Mouse (Mus musculus) 416B (cell line): ENCODE measurements around the gene Phkg2.
A peak's percentile ranks its signal among the peaks of the same experiment; 100 is the strongest.

ENCODE experiments used
- DNase-seq: peaks from one replicate; pipeline ENCODE4 v3.0.0; 2011; ENCODE audit warnings: low read depth

Phkg2 gene

GRCm38 (mm10) chr7:127602903-127603302, 29.8 kb downstream of the Phkg2 start:
- DNase-seq: no peak

- no peak for DNase-seq
Measured at GRCm38 (mm10) chr7:127604256-127604655, 31.1 kb downstream of the Phkg2 start.

GRCm38 (mm10) chr7:127607150-127607549, 34.0 kb downstream of the Phkg2 start:
- no peak for DNase-seq

- no peak for DNase-seq
Measured at GRCm38 (mm10) chr7:127611011-127611410, 37.9 kb downstream of the Phkg2 start.

GRCm38 (mm10) chr7:127611561-127611960, 38.4 kb downstream of the Phkg2 start:
- no peak for DNase-seq

- DNase-seq: no peak
Measured at GRCm38 (mm10) chr7:127613501-127613900, 40.4 kb downstream of the Phkg2 start.

GRCm38 (mm10) chr7:127614091-127614490, 41.0 kb downstream of the Phkg2 start:
- no peak for DNase-seq

GRCm38 (mm10) chr7:127614511-127614890, 41.4 kb downstream of the Phkg2 start:
- DNase-seq: peak; percentile 46

GRCm38 (mm10) chr7:127614891-127615843, 42.0 kb downstream of the Phkg2 start, which contains the start of gene Zfp629:
Zfp629 (minus strand) TSS chr7:127615797.
- peak; percentile 77 for DNase-seq

GRCm38 (mm10) chr7:127616336-127616735, 43.2 kb downstream of the Phkg2 start:
- no peak for DNase-seq

- no peak for DNase-seq
Measured at GRCm38 (mm10) chr7:127616881-127617280, 43.7 kb downstream of the Phkg2 start.

GRCm38 (mm10) chr7:127617962-127618361, 44.8 kb downstream of the Phkg2 start:
- no peak for DNase-seq

GRCm38 (mm10) chr7:127618402-127618801, 45.3 kb downstream of the Phkg2 start:
- DNase-seq: peak; percentile 38

GRCm38 (mm10) chr7:127626039-127626438, 52.9 kb downstream of the Phkg2 start:
- DNase-seq: no peak

- no peak for DNase-seq
Measured at GRCm38 (mm10) chr7:127626471-127626870, 53.3 kb downstream of the Phkg2 start.

- DNase-seq: no peak
Measured at GRCm38 (mm10) chr7:127628646-127629045, 55.5 kb downstream of the Phkg2 start.

- DNase-seq: no peak
Measured at GRCm38 (mm10) chr7:127631416-127631815, 58.3 kb downstream of the Phkg2 start.
